Mouse (Mus musculus) heart, embryonic 14.5 days (tissue): ENCODE measurements around the gene Sdr9c7. TPM values are rescaled to one million over a fixed set of nuclear protein-coding genes. Genes with fewer than 3 reads are reported as not detected.

Experiments used
- ATAC-seq: fragments of 200-750 bp; cut with Nextera tagmentation; 2 replicates; pipeline ENCODE4 v1.8.0; 2017; ENCODE audit warnings: low read depth, moderate TSS enrichment; ENCODE audit not compliant: insufficient number of reproducible peaks, insufficient read depth, low FRiP score
- H3K27ac ChIP-seq, 2 experiments: fragments of 200-500 bp in 1 of 2; fragments of 300-500 bp in 1 of 2; sonication (generic) in 1 of 2; replicated peaks in 1 of 2; 2 replicates each; pipeline ENCODE4 v1.5.1; 2012 to 2014; ENCODE audit warnings: low read depth in 2 of 2, low read length in 2 of 2, control low read depth in 1 of 2, mild to moderate bottlenecking in 1 of 2, mixed read lengths in 1 of 2; ENCODE audit not compliant: control insufficient read depth in 1 of 2, insufficient read depth in 1 of 2
- H3K27me3 ChIP-seq: fragments of 300-500 bp; sonication (generic); 2 replicates; pipeline ENCODE4 v1.6.1; 2014; ENCODE audit warnings: mild to moderate bottlenecking, low read length, control low read depth; ENCODE audit not compliant: control insufficient read depth, insufficient read depth
- H3K36me3 ChIP-seq: fragments of 300-500 bp; sonication (generic); 2 replicates; pipeline ENCODE4 v1.6.1; 2014; ENCODE audit warnings: mild to moderate bottlenecking, control low read depth, low read length, mixed read lengths; ENCODE audit not compliant: control insufficient read depth, insufficient read depth
- H3K4me1 ChIP-seq, 2 experiments: fragments of 200-500 bp in 1 of 2; fragments of 300-500 bp in 1 of 2; sonication (generic) in 1 of 2; 2 replicates each; pipeline ENCODE4 v1.6.1; 2012 to 2014; ENCODE audit warnings: low read length in 2 of 2, control low read depth in 1 of 2, mixed read lengths in 1 of 2; ENCODE audit not compliant: control insufficient read depth in 2 of 2, insufficient read depth in 2 of 2
- H3K4me2 ChIP-seq: fragments of 300-500 bp; sonication (generic); 2 replicates; pipeline ENCODE4 v1.6.1; 2014; ENCODE audit warnings: mild to moderate bottlenecking, low read length
- H3K4me3 ChIP-seq, 2 experiments: fragments of 200-500 bp in 1 of 2; fragments of 300-500 bp in 1 of 2; sonication (generic) in 1 of 2; 2 replicates each; pipeline ENCODE4 v1.5.1; 2012 to 2014; ENCODE audit warnings: low read length in 2 of 2, mild to moderate bottlenecking in 2 of 2, control low read depth in 1 of 2, low read depth in 1 of 2, moderate library complexity in 1 of 2; ENCODE audit not compliant: control insufficient read depth in 1 of 2, insufficient read depth in 1 of 2
- H3K9ac ChIP-seq: fragments of 300-500 bp; sonication (generic); 2 replicates; pipeline ENCODE4 v1.6.1; 2014; ENCODE audit warnings: mild to moderate bottlenecking, low read length
- H3K9me3 ChIP-seq: fragments of 300-500 bp; sonication (generic); 2 replicates; pipeline ENCODE4 v1.6.1; 2016; ENCODE audit warnings: low read length, control low read depth; ENCODE audit not compliant: control insufficient read depth
- WGBS: fragments of 180-500 bp; shearing (Covaris S2); extraction: QIAGEN DNeasy Blood & Tissue Kit; methylation state at CpG from one replicate; pipeline ENCODE4 v1.1.7; 2014; 5-methylcytosine and 5-hydroxymethylcytosine counted together
- polyA plus RNA-seq: library from polyadenylated mRNA; unstranded; fragments of >200 nt; fragmentation: Nextera tagmentation; extraction: Ambion mirVana; gene quantifications from 2 replicates; pipeline ENCODE4 v1.2.1, GENCODE M21; 2014

The Sdr9c7 gene
- polyA plus RNA-seq, 1 experiment from 2014 or later: not detected

DNA sequence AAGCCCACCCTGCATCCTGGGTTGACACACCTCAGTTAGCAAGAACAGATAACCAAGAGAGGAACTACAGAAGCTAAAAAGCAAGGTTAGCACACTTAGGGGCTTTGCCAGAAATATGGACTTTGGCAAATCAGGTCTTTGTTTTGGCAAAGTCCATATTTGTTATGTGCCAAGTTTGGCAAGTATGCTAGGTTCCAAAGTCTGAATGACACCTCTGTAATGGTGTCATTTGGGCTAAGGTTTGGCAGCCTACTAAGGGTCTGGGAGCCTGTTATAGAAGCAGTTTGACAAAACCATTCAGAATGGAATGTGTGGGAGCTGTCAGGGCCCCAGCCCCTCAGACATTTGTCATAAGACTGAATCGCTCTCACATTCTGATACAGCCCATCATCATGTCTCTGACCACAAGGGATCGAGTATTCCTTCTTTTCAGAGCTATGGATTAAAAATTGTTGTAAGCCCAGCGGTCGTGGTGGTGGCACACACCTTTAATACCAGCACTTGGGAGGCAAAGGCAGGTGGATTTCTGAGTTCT, 51.3 kb downstream of the Sdr9c7 start:
- H3K9me3 ChIP-seq: no peaks in the 10 kb centered on the region
- WGBS: 72% methylated on average over 4 of the region's 4 CpGs
- ATAC-seq: no peak
- no peaks in the 10 kb centered on the region for H3K4me1 ChIP-seq
- H3K36me3 ChIP-seq: no peaks in the 10 kb centered on the region
- no peak overlapping the region for H3K4me3 ChIP-seq
- H3K27me3 ChIP-seq: no peaks in the 10 kb centered on the region
- no peak overlapping the region for H3K4me2 ChIP-seq
- H3K27ac ChIP-seq: no peak overlapping the region
- no peak overlapping the region for H3K9ac ChIP-seq

GRCm38 (mm10) chr10:127951390-127951789, 53.1 kb downstream of the Sdr9c7 start:
- Histone ChIP-seq H3K27ac (no peak overlapping the region), H3K9ac (no peak overlapping the region), H3K27me3 (no peaks in the 10 kb centered on the region), H3K36me3 (no peaks in the 10 kb centered on the region), H3K4me3 (no peak overlapping the region), H3K4me2 (no peak overlapping the region), H3K4me1 (no peaks in the 10 kb centered on the region), H3K9me3 (no peaks in the 10 kb centered on the region)
- 80% methylated on average over 9 of the region's 9 CpGs for WGBS
- no peak for ATAC-seq

GRCm38 (mm10) chr10:127951821-127952220, 53.5 kb downstream of the Sdr9c7 start:
- no peaks in the 10 kb centered on the region for H3K27me3 ChIP-seq
- H3K27ac ChIP-seq: no peak overlapping the region
- no peak for ATAC-seq
- no peak overlapping the region for H3K9ac ChIP-seq
- WGBS: 61% methylated on average over 4 of the region's 4 CpGs
- no peaks in the 10 kb centered on the region for H3K4me1 ChIP-seq
- H3K4me3 ChIP-seq: no peak overlapping the region
- no peak overlapping the region for H3K4me2 ChIP-seq
- H3K9me3 ChIP-seq: no peaks in the 10 kb centered on the region
- H3K36me3 ChIP-seq: no peaks in the 10 kb centered on the region

DNA sequence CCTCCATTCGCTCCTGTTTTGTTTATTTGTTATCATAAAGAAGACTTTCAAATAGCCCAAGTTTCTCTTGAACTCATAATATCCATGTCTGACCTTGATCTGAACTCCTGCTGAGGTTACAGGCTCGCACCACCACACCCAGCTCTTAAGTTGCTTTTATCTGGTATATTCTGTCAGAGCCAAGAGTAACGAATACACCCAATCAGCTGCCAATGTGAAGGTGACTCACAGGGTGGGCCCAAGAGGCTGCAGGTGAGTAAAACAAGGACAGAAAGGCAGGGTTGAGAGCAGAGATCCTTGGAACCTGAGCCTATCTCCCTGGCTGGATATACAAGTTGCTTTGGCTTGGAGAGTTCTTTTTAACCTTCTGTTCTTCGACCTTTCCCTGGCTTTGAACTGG, 56.7 kb downstream of the Sdr9c7 start:
- ATAC-seq: no peak
- WGBS: 49% methylated on average over 4 of the region's 4 CpGs

GRCm38 (mm10) chr10:127956168-127956816, 58.0 kb downstream of the Sdr9c7 start:
- Histone ChIP-seq H3K4me2 (no peak overlapping the region), H3K27me3 (no peaks in the 10 kb centered on the region), H3K4me3 (no peak overlapping the region), H3K4me1 (no peaks in the 10 kb centered on the region), H3K27ac (no peak overlapping the region), H3K9me3 (no peaks in the 10 kb centered on the region), H3K9ac (no peak overlapping the region), H3K36me3 (no peaks in the 10 kb centered on the region)
- no peak for ATAC-seq
- WGBS: 50% methylated on average over 16 of the region's 16 CpGs

More for the DNA sequence above, 56.7 kb downstream of the Sdr9c7 start:
- H3K9ac ChIP-seq: no peak overlapping the region
- H3K4me2 ChIP-seq: no peak overlapping the region
- H3K9me3 ChIP-seq: no peaks in the 10 kb centered on the region
- H3K4me3 ChIP-seq: no peak overlapping the region
- no peak overlapping the region for H3K27ac ChIP-seq
- no peaks in the 10 kb centered on the region for H3K27me3 ChIP-seq
- H3K36me3 ChIP-seq: no peaks in the 10 kb centered on the region
- H3K4me1 ChIP-seq: no peaks in the 10 kb centered on the region

- Histone ChIP-seq H3K27ac (no peak overlapping the region), H3K4me3 (no peak overlapping the region), H3K9me3 (no peaks in the 10 kb centered on the region), H3K4me2 (no peak overlapping the region), H3K9ac (no peak overlapping the region), H3K27me3 (no peaks in the 10 kb centered on the region), H3K4me1 (no peaks in the 10 kb centered on the region), H3K36me3 (no peaks in the 10 kb centered on the region)
- no peak for ATAC-seq
- WGBS: 90% methylated on average over 7 of the region's 7 CpGs
These were observed 60.9 kb downstream of the Sdr9c7 start for GRCm38 (mm10) chr10:127959161-127959679.
